Mouse (Mus musculus) telencephalon, adult 2 months (tissue): Measurements from ENCODE around the gene Snx1.

Experiments used
- DNase-seq: peaks from one replicate; pipeline ENCODE4 v3.0.0-alpha.2; 2011; ENCODE audit warnings: low read depth, low spot score

Snx1 gene

GRCm38 (mm10) chr9:66127193-66127546, 783 bp upstream of the Snx1 start:
- DNase-seq = no peak

- DNase-seq = no peak
These were observed 588 bp downstream of the Snx1 start for GRCm38 (mm10) chr9:66125543-66126455.

- peak; percentile 94 for DNase-seq
These were observed 1.5 kb downstream of the Snx1 start for GRCm38 (mm10) chr9:66124681-66125542.

GRCm38 (mm10) chr9:66124111-66124531, 2.3 kb downstream of the Snx1 start:
- no peak for DNase-seq

- no peak for DNase-seq
These were observed 2.7 kb downstream of the Snx1 start for GRCm38 (mm10) chr9:66123648-66124047.

- no peak for DNase-seq
These were observed 5.0 kb downstream of the Snx1 start for GRCm38 (mm10) chr9:66121421-66121820.

GRCm38 (mm10) chr9:66120945-66121344, 5.4 kb downstream of the Snx1 start:
- DNase-seq = no peak

GRCm38 (mm10) chr9:66120106-66120505, 6.3 kb downstream of the Snx1 start:
- DNase-seq = no peak

GRCm38 (mm10) chr9:66119498-66119897, 6.9 kb downstream of the Snx1 start:
- DNase-seq = peak; percentile 55

GRCm38 (mm10) chr9:66116890-66117289, 9.5 kb downstream of the Snx1 start:
- no peak for DNase-seq

- DNase-seq = no peak
These were observed 12.0 kb downstream of the Snx1 start for GRCm38 (mm10) chr9:66114341-66114740.

- no peak for DNase-seq
These were observed 15.6 kb downstream of the Snx1 start for GRCm38 (mm10) chr9:66110611-66111379.

- no peak for DNase-seq
These were observed 16.3 kb downstream of the Snx1 start for GRCm38 (mm10) chr9:66110126-66110525.

- no peak for DNase-seq
These were observed 16.8 kb downstream of the Snx1 start for GRCm38 (mm10) chr9:66109574-66109973.

GRCm38 (mm10) chr9:66105168-66105567, 21.2 kb downstream of the Snx1 start:
- DNase-seq = no peak

GRCm38 (mm10) chr9:66104601-66105000, 21.8 kb downstream of the Snx1 start:
- no peak for DNase-seq

GRCm38 (mm10) chr9:66102668-66103067, 23.7 kb downstream of the Snx1 start:
- no peak for DNase-seq

- peak; percentile 78 for DNase-seq
These were observed 24.8 kb downstream of the Snx1 start for GRCm38 (mm10) chr9:66101577-66101976.

GRCm38 (mm10) chr9:66092664-66093063, 33.7 kb downstream of the Snx1 start:
- no peak for DNase-seq

GRCm38 (mm10) chr9:66091327-66092231, 34.8 kb downstream of the Snx1 start:
- no peak for DNase-seq
